Mouse (Mus musculus) neural tube, postnatal 0 days (tissue): Measurements from ENCODE around the gene Fthl17c. TPM values are rescaled to one million over a fixed set of nuclear protein-coding genes. Genes with fewer than 3 reads are reported as not detected.

Source experiments
- polyA plus RNA-seq: library from polyadenylated mRNA; unstranded; fragments of >200 nt; fragmentation: Nextera tagmentation; extraction: Ambion mirVana; gene quantifications from 2 replicates; pipeline ENCODE4 v1.2.1, GENCODE M21; 2015

The Fthl17c gene
- polyA plus RNA-seq: not detected in 2 replicates

GRCm38 (mm10) chrX:8976459-8976858 lies at the start of gene Fthl17c:
Gene Fthl17c (minus strand): TSS chrX:8976559.

GRCm38 (mm10) chrX:8986655-8987054 lies 10.3 kb upstream of the Fthl17c start, which contains the start of gene Fthl17d:
Gene Fthl17d (minus strand): TSS chrX:8986755.

GRCm38 (mm10) chrX:8962875-8963274 lies 13.5 kb downstream of the Fthl17c start, which contains the start of gene Fthl17b:
Gene Fthl17b (minus strand): TSS chrX:8962975.

Other genes with a start within 250 kb of the Fthl17c start
- not detected in 2 replicates for gene Ssx9, start 228.1 kb downstream of the Fthl17c start, polyA plus RNA-seq
- not detected in 2 replicates for gene Ssxb5, start 172.9 kb downstream of the Fthl17c start, polyA plus RNA-seq
- gene Gm6592, start 132.6 kb downstream of the Fthl17c start, polyA plus RNA-seq: not detected in 2 replicates
- not detected in 2 replicates for gene Gm5751, start 102.3 kb downstream of the Fthl17c start, polyA plus RNA-seq
- gene B630019K06Rik, start 84.2 kb downstream of the Fthl17c start, polyA plus RNA-seq: 41.5 and 51.1 TPM in 2 replicates
- gene Fthl17b, start 13.6 kb downstream of the Fthl17c start, polyA plus RNA-seq: not detected in 2 replicates
- not detected in 2 replicates for gene Fthl17d, start 10.2 kb upstream of the Fthl17c start, polyA plus RNA-seq
- gene Fthl17e, start 56.9 kb upstream of the Fthl17c start, polyA plus RNA-seq: not detected in 2 replicates
- not detected in 2 replicates for gene Fthl17f, start 86.5 kb upstream of the Fthl17c start, polyA plus RNA-seq
- not detected in 2 replicates for gene 4930402K13Rik, start 128.0 kb upstream of the Fthl17c start, polyA plus RNA-seq
- 2.8 and 2.9 TPM in 2 replicates for gene Lancl3, start 223.3 kb upstream of the Fthl17c start, polyA plus RNA-seq